Mouse (Mus musculus): Measurements from ENCODE around the gene Nectin2. TPM values are rescaled to one million over a fixed set of nuclear protein-coding genes. Genes with fewer than 3 reads are reported as not detected.

Nectin2 gene
- polyA plus RNA-seq, 1 experiment from 2014 or later: 143 TPM

DNA sequence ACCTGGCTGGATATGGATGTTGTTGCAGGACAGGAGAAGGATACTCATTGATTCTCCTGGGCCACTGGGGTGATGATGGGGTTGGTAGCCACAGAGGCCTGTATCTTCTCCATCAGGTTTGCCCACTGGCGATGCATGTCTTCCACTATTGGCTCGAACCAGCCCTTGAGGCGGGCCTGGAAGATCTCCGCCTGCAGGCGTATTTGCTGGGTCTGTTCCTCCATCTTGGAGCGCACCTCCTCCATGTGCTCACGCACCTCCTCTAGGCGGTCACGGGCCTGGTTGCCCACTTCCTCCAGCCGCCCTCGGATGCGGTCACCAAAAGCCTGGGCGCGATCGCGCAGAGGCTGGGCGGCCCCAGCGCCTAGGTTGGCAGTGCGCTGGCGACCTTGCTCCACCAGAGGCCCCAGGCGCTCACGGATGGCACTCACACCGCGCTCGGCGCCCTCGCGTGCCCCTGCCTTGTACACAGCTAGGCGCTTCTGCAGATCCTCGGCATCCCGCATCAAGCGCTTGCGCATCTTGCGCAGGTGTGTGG is 53.9 kb downstream of the Nectin2 start:
- no peak for ATAC-seq
- 93% methylated on average over 34 of the region's 34 CpGs for WGBS
- peaks cover 61% of the 10 kb centered on the region for H3K4me1 ChIP-seq (ENCODE audit: control insufficient read depth, insufficient read depth, low read length)
- H3K9me3 ChIP-seq (ENCODE audit: control insufficient read depth, low read length): no peaks in the 10 kb centered on the region; the same call in 1 of the 2 replicates
- no peak overlapping the region for H3K9ac ChIP-seq (ENCODE audit: low read depth, low read length)
- no peak overlapping the region for H3K4me2 ChIP-seq (ENCODE audit: low read depth, low read length)
- H3K36me3 ChIP-seq (ENCODE audit: control insufficient read depth, insufficient read depth, low read length): 0 out of 2 replicates have a peak, but pooled peaks cover 6% of the 10 kb centered on the region
- H3K27ac ChIP-seq (ENCODE audit: low read length): no peak overlapping the region
- no peaks in the 10 kb centered on the region for H3K27me3 ChIP-seq (replicated peaks; ENCODE audit: control insufficient read depth, insufficient read depth, low read length)
- H3K4me3 ChIP-seq (ENCODE audit: low read length): no peak overlapping the region

DNA sequence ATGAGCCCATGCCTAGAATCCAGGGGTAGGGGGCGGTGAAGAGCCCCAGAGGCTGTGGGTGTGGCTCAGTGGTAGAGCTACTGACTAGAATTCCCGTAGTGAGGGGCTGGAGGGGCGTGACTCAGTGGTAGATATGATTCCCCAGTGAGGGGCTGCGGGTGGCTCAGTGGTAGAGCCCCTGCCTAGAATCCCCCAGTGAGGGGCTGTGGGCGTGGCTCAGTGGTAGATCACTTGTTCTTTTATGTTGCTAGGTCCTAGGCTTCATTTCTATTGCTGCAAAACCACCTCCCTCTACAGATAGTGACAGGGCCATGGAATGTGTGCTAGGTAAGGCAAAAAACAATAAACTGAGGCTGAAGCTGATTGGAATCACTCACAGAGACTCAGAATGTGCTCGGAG is 54.4 kb downstream of the Nectin2 start:
- ATAC-seq: no peak

DNA sequence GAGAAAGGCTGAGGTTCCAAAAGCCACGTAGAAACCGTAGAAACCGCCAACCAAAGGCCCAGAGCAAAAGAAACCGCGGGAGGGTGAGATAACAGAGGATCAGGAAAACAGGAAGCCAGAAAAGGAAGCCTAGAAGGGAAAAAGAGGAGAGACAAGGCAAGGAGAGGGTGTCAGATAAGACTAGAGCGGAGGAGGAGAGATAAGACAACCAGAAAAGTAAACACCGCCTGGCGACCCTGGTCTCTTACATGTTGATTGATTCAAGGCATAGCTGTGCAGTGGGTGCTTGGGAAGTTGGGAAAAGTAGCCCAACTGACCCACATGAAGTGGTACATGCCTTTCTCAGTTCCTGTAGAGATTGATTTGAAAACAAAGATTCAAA is 55.1 kb downstream of the Nectin2 start:
- Histone ChIP-seq H3K36me3 (ENCODE audit: control insufficient read depth, insufficient read depth, low read length) (0 out of 2 replicates have a peak, but pooled peaks cover 4% of the 10 kb centered on the region), H3K9ac (ENCODE audit: low read depth, low read length) (peak overlapping the region; percentile 35; the same call in 1 of the 2 replicates), H3K27ac (ENCODE audit: low read length) (peak overlapping the region; percentile 75), H3K4me3 (ENCODE audit: low read length) (no peak overlapping the region), H3K4me2 (ENCODE audit: low read depth, low read length) (no peak overlapping the region), H3K27me3 (replicated peaks; ENCODE audit: control insufficient read depth, insufficient read depth, low read length) (no peaks in the 10 kb centered on the region), H3K4me1 (ENCODE audit: control insufficient read depth, insufficient read depth, low read length) (peaks cover 51% of the 10 kb centered on the region), H3K9me3 (ENCODE audit: control insufficient read depth, low read length) (no peaks in the 10 kb centered on the region; the same call in 1 of the 2 replicates)
- ATAC-seq: no peak
- 27% methylated on average over 8 of the region's 8 CpGs for WGBS

More for the DNA sequence above, 54.4 kb downstream of the Nectin2 start:
- Histone ChIP-seq H3K27me3 (replicated peaks; ENCODE audit: control insufficient read depth, insufficient read depth, low read length) (no peaks in the 10 kb centered on the region), H3K36me3 (ENCODE audit: control insufficient read depth, insufficient read depth, low read length) (0 out of 2 replicates have a peak, but pooled peaks cover 4% of the 10 kb centered on the region), H3K9me3 (ENCODE audit: control insufficient read depth, low read length) (no peaks in the 10 kb centered on the region; the same call in 1 of the 2 replicates), H3K9ac (ENCODE audit: low read depth, low read length) (no peak overlapping the region), H3K4me2 (ENCODE audit: low read depth, low read length) (no peak overlapping the region), H3K4me3 (ENCODE audit: low read length) (no peak overlapping the region), H3K4me1 (ENCODE audit: control insufficient read depth, insufficient read depth, low read length) (peaks cover 58% of the 10 kb centered on the region), H3K27ac (ENCODE audit: low read length) (no peak overlapping the region)
- WGBS: 79% methylated on average over 6 of the region's 6 CpGs

DNA sequence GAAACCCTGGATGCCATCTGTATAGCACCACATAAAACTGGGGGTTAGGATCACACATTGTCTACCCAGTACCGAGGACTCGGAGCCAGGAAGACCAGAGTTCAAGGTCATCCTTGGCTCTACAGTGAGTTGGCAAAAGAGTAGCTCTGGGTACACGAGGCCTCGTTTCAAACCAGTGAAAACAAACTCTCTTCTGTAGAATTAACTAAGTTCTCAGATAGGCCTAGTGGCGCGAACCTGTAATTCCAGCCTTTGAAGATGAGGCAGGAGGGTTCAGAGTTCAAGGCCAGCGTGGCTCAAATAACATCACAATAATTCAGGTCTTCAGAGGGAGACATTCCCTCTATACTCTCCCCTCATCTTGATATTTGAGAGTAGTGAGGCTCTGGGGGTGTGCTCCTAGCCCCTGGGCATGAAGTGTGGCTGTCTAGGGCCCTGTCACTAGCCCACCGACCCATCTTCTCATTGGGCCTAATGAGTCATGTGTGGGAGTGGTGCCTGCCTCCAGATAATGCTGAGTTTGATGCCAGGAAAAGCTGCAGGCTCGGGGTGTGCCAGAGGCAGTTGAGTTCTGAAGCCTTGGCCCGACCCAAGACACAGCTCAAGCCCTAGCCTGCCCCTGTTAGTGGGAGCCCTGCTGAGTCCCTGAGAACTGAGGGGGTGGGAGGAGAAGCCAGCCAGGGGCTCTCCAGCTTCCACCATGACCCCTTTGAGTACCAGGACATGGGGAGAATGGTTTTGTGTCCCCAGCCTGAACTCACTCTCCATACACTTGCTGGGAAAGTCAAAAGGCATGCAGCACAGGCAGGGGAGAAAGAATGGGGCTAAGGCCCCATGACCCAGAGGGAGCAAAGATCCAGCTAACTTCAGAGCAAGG is 55.7 kb downstream of the Nectin2 start:
- no peak for ATAC-seq
- no peaks in the 10 kb centered on the region; the same call in 1 of the 2 replicates for H3K9me3 ChIP-seq (ENCODE audit: control insufficient read depth, low read length)
- H3K4me1 ChIP-seq (ENCODE audit: control insufficient read depth, insufficient read depth, low read length): peaks cover 47% of the 10 kb centered on the region
- WGBS: 67% methylated on average over 10 of the region's 10 CpGs
- no peaks in the 10 kb centered on the region for H3K27me3 ChIP-seq (replicated peaks; ENCODE audit: control insufficient read depth, insufficient read depth, low read length)
- 0 out of 2 replicates have a peak, but pooled peaks cover 4% of the 10 kb centered on the region for H3K36me3 ChIP-seq (ENCODE audit: control insufficient read depth, insufficient read depth, low read length)
- H3K4me3 ChIP-seq (ENCODE audit: low read length): no peak overlapping the region
- peak overlapping the region; percentile 35; the same call in 1 of the 2 replicates for H3K9ac ChIP-seq (ENCODE audit: low read depth, low read length)
- H3K27ac ChIP-seq (ENCODE audit: low read length): peak overlapping the region; percentile 75
- no peak overlapping the region for H3K4me2 ChIP-seq (ENCODE audit: low read depth, low read length)

DNA sequence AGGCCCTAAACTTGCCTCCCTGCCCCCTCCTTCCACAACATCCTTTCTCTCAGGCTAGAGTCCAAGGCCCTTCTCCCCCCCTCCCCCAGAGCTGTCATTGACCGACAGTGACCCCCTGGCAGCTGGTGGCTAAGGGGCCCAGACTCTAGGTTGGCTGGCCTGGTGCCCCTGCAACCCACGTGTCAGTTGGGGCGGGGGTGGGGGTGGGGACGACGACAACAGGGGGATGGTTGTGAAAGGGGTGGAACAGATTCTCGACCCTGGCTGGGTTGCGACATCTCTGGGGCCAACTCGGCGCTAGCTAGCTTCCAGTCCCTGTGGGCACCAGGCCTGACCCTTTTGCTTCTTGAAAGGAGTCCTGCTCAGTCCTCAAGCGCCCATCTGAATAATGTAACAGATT is 56.9 kb downstream of the Nectin2 start:
- no peak overlapping the region for H3K4me3 ChIP-seq (ENCODE audit: low read length)
- WGBS: 17% methylated on average over 10 of the region's 10 CpGs
- H3K27me3 ChIP-seq (replicated peaks; ENCODE audit: control insufficient read depth, insufficient read depth, low read length): no peaks in the 10 kb centered on the region
- peak overlapping the region; percentile 70 for H3K27ac ChIP-seq (ENCODE audit: low read length)
- peak overlapping the region; percentile 37; the same call in 1 of the 2 replicates for H3K9ac ChIP-seq (ENCODE audit: low read depth, low read length)
- H3K4me2 ChIP-seq (ENCODE audit: low read depth, low read length): peak overlapping the region; percentile 19; the same call in 1 of the 2 replicates
- H3K36me3 ChIP-seq (ENCODE audit: control insufficient read depth, insufficient read depth, low read length): 0 out of 2 replicates have a peak, but pooled peaks cover 4% of the 10 kb centered on the region
- no peaks in the 10 kb centered on the region; the same call in 1 of the 2 replicates for H3K9me3 ChIP-seq (ENCODE audit: control insufficient read depth, low read length)
- peaks cover 35% of the 10 kb centered on the region for H3K4me1 ChIP-seq (ENCODE audit: control insufficient read depth, insufficient read depth, low read length)
- ATAC-seq: peak; percentile 62

DNA sequence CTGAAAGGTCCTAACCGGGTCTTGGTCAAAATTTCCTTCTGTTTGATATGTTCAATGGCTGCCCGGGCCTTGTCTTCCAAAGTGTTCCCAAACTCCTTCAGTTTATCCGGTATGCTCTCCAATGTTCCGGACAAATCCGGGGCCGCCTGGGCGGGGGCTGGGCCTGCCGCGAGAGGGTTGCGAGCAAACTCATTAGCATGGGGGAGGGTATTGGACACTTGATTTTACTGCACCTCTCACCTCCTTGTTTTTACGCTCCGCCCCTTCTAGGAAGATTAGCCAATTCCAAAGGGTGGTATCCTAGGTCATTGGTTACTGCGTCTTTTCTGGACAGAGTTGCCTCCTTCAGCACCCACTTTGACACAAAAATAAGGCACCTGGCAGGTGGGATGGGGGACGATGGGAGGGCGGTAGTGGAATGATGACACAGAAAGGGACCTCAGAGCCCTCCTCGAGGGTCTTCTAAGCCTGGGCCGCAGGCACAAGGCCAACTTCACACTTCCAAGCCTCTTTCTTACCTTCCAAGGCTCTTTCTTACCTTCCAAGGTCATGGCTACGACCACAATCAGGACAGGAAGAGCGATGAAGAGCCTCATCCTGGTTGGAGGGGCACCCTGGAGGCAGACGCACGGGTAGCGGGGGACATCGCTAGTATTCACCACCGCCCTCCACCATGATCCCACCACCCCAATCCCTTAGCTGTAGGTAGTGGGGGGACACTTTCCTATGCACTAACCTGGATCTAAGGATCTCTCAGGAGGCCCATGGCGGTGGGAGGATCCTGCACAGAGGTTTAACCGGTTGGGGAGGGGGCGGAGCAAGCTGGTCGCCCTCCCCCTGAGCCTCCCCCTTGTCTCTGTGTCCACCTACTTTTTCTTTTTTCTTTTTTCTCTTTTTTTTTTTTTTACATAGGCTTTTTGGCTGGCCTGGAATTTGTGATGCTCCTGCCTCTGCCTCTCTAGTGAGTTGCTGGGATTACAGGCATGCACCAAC is 58.1 kb downstream of the Nectin2 start, which contains the start of gene Apoc1:
Apoc1 (minus strand) TSS at position 788 of the 993 bp plus-strand sequence.
- H3K9ac ChIP-seq (ENCODE audit: low read depth, low read length): peak within 1 kb of the TSS; percentile 37

DNA sequence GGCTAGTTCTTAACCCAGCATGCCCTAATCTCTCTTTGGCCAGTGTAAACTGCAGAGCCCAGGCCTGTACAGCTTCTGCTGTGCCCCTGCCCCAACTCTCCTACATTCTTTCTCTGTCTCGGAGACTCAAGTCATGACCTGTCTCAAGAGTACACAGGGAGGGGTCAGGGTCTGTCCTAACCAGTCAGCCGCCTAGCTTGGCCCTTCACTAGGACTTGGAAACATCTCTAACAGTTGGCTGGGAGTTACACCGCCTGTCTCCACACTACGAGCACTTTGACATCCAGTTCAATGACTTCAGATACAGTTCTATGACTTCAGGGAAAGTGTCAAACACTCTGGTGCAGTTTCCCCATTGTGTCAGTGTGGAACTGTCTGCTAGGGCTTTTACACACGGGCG is 58.8 kb downstream of the Nectin2 start:
- Histone ChIP-seq H3K36me3 (ENCODE audit: control insufficient read depth, insufficient read depth, low read length) (0 out of 2 replicates have a peak, but pooled peaks cover 2% of the 10 kb centered on the region), H3K27ac (ENCODE audit: low read length) (no peak overlapping the region), H3K4me2 (ENCODE audit: low read depth, low read length) (no peak overlapping the region), H3K4me1 (ENCODE audit: control insufficient read depth, insufficient read depth, low read length) (peaks cover 32% of the 10 kb centered on the region), H3K27me3 (replicated peaks; ENCODE audit: control insufficient read depth, insufficient read depth, low read length) (no peaks in the 10 kb centered on the region), H3K9me3 (ENCODE audit: control insufficient read depth, low read length) (no peaks in the 10 kb centered on the region), H3K4me3 (ENCODE audit: low read length) (no peak overlapping the region), H3K9ac (ENCODE audit: low read depth, low read length) (peak overlapping the region; percentile 23; the same call in 1 of the 2 replicates)
- WGBS: 68% methylated on average over 6 of the region's 6 CpGs
- no peak for ATAC-seq

More for the DNA sequence above, 58.1 kb downstream of the Nectin2 start, which contains the start of gene Apoc1:
- Histone ChIP-seq H3K4me3 (ENCODE audit: low read length) (no peak within 1 kb of the TSS), H3K9me3 (ENCODE audit: control insufficient read depth, low read length) (no peaks in the 10 kb centered on the region; the same call in 1 of the 2 replicates), H3K4me1 (ENCODE audit: control insufficient read depth, insufficient read depth, low read length) (peaks cover 32% of the 10 kb centered on the region), H3K4me2 (ENCODE audit: low read depth, low read length) (peak within 1 kb of the TSS; percentile 19), H3K27ac (ENCODE audit: low read length) (peak within 1 kb of the TSS; percentile 65), H3K27me3 (replicated peaks; ENCODE audit: control insufficient read depth, insufficient read depth, low read length) (no peaks in the 10 kb centered on the region), H3K36me3 (ENCODE audit: control insufficient read depth, insufficient read depth, low read length) (0 out of 2 replicates have a peak, but pooled peaks cover 4% of the 10 kb centered on the region)
- WGBS: 48% methylated on average over 28 of the region's 28 CpGs
- ATAC-seq: peak; percentile 30; the same call in 1 of the 2 replicates

DNA sequence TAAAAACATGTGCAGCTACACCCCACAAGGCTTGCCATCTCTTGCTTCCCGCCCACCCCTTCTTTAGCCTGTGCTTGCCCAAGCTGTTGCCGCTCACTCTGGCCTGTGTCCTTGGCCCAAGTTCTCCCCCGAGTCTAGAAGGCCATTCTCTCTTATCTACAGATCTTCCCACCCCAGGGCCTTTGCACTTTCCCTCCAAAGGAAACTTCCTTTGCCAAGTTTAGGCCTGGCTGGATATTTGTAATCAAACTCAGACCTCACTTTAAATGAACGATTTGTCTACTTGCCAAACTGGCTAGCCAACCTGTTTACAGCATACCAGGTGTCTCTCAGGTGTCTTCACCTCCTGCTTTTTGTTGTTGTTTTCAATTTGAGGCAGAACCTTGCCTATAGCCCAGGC is 59.4 kb downstream of the Nectin2 start:
- Histone ChIP-seq H3K36me3 (ENCODE audit: control insufficient read depth, insufficient read depth, low read length) (no peaks in the 10 kb centered on the region), H3K27ac (ENCODE audit: low read length) (no peak overlapping the region), H3K27me3 (replicated peaks; ENCODE audit: control insufficient read depth, insufficient read depth, low read length) (no peaks in the 10 kb centered on the region), H3K4me1 (ENCODE audit: control insufficient read depth, insufficient read depth, low read length) (peaks cover 32% of the 10 kb centered on the region), H3K9ac (ENCODE audit: low read depth, low read length) (no peak overlapping the region), H3K9me3 (ENCODE audit: control insufficient read depth, low read length) (no peaks in the 10 kb centered on the region), H3K4me2 (ENCODE audit: low read depth, low read length) (no peak overlapping the region), H3K4me3 (ENCODE audit: low read length) (no peak overlapping the region)
- WGBS: 90% methylated on average over 4 of the region's 4 CpGs
- ATAC-seq: no peak
